Mouse (Mus musculus) activated CD4-positive, CD25-positive, alpha-beta regulatory T cell, adult 9 weeks (primary cell): Measurements from ENCODE around the gene Gzme. TPM values are rescaled to one million over a fixed set of nuclear protein-coding genes. Genes with fewer than 3 reads are reported as not detected.

Experiments
- polyA plus RNA-seq: library from polyadenylated mRNA; unstranded; fragments of 100-300 nt; shearing (Covaris generic); gene quantifications from one replicate; pipeline ENCODE4 v1.2.1, GENCODE M21; 2017

The Gzme gene
- polyA plus RNA-seq, result not detected

DNA sequence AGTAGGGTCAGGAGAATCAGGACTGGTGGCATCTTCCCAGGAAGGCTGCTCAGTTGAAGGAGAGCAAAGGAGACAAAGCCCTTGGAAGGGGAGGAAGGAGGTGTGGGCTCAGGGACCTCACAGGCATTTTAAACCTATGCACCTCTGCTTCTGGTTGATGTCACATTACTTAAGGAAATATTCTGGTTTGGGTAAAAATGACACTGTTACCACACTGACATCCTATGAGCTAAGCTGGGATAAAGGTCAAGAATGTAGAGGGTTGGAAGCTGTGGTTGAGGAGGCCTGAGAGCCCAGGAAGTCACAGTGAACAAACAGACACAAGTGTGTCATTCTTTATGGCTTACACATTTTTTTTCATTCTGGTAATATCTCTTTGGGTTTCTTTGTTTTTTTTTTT lies at the start of gene Gzme:
Gene Gzme, minus strand, starts transcription at position 101 of the 400 bp plus-strand sequence.

GRCm38 (mm10) chr14:56159479-56159878 lies 39.1 kb upstream of the Gzme start, which contains the start of gene Gzmg:
Gene Gzmg (minus strand): TSS chr14:56159579.

DNA sequence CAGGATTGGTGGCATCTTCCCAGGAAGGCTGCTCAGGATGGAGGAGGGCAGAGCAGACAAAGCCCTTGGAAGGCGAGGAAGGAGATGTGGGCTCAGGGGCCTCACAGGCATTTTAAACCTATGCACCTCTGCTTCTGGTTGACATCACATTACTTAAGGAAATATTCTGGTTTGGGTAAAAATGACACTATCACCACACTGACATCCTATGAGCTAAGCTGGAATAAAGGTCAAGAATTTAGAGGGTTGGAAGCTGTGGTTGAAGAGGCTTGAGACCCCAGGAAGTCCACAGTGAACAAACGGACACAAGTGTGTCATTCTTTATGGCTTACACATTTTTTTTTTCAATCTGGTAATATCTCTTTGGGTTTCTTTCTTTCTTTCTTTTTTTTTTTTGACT lies 12.1 kb upstream of the Gzme start, which contains the start of gene Gzmd:
Gene Gzmd, minus strand, starts transcription at position 101 of the 400 bp plus-strand sequence.

GRCm38 (mm10) chr14:56102386-56102785 lies 18.0 kb downstream of the Gzme start, which contains the start of gene Ctsg:
Gene Ctsg (minus strand): TSS chr14:56102574.

DNA sequence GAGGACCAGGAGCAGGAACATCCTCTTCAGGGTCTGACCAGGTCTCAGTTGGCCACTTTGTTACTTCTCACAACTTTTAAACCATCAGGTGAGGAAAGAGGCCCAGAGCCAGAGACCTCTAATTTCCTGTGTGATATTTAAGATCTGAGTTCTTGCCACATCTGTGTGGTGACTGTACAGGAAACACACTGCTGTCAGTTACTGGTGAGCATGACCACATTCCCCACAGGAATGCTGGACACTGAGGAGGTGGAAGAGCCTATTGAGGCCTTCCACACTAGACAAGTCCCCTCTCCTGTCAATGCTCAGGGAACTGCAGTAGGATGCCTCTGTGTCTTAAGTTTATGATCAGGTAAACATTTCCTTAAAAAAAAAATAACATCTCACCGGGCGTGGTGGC lies 35.3 kb downstream of the Gzme start, which contains the start of gene Mcpt8:
Gene Mcpt8, minus strand, starts transcription at position 107 of the 400 bp plus-strand sequence.

Other genes starting within 250 kb of the Gzme start
- not detected for gene Cbln3, start 236.2 kb downstream of the Gzme start, polyA plus RNA-seq
- gene Khnyn, start 235.7 kb downstream of the Gzme start, polyA plus RNA-seq, result 115 TPM
- 75.8 TPM for gene Sdr39u1, start 220.3 kb downstream of the Gzme start, polyA plus RNA-seq
- gene Cma1, start 175.9 kb downstream of the Gzme start, polyA plus RNA-seq, result not detected
- not detected for gene Cma2, start 169.6 kb downstream of the Gzme start, polyA plus RNA-seq
- gene Mcpt1, start 102.7 kb downstream of the Gzme start, polyA plus RNA-seq, result not detected
- not detected for gene Mcpt9, start 90.1 kb downstream of the Gzme start, polyA plus RNA-seq
- not detected for gene Mcpt2, start 78.6 kb downstream of the Gzme start, polyA plus RNA-seq
- gene Mcpt4, start 58.3 kb downstream of the Gzme start, polyA plus RNA-seq, result not detected
- not detected for gene Mcpt8, start 35.4 kb downstream of the Gzme start, polyA plus RNA-seq
- not detected for gene Ctsg, start 18.1 kb downstream of the Gzme start, polyA plus RNA-seq
- not detected for gene Gzmd, start 12.0 kb upstream of the Gzme start, polyA plus RNA-seq
- not detected for gene Gzmg, start 39.0 kb upstream of the Gzme start, polyA plus RNA-seq
- gene Gzmn, start 54.0 kb upstream of the Gzme start, polyA plus RNA-seq, result not detected
- 0.50 TPM for gene Gzmf, start 90.8 kb upstream of the Gzme start, polyA plus RNA-seq
- 5.5 TPM for gene Gzmc, start 114.0 kb upstream of the Gzme start, polyA plus RNA-seq
- 71.3 TPM for gene Gzmb, start 141.6 kb upstream of the Gzme start, polyA plus RNA-seq
- gene Atp12a, start 244.4 kb upstream of the Gzme start, polyA plus RNA-seq, result not detected